Mouse (Mus musculus): ENCODE results near the gene Sept8.
A peak's percentile ranks its signal among the peaks of the same experiment; 100 is the strongest.

DNA sequence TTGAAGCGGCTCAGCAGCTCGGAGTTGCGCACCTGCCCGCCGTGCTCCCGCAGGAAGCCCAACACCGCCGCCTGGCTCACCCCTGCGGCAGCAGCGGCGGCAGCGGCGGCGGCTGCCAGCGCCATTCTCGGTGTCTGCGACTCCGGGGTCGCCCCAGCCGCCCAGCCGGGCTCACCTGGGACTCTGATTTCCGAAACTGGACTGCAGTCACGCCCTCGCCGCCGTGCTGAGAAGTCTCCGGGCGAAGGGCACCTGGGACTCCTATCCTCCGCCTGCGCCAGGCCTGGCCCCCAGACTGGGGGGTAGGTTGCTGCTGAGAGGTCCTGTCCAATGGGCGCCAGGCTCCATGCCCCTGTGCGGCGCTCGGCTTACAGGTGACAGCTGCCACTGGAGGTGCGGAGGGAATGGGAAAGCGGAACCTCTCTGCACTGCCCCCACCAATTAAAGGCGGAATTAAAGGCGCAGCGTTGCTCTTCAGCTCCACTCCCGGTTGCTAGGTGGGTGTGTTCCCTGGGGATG, 39.2 kb upstream of the Sept8 start, which contains the start of the genes Gm9945 and Sowaha:
- 0 out of 2 replicates have a peak, but pooled peaks have one; percentile 6 for TF ChIP-seq CTCF (conservative IDR thresholded peaks at IDR 0.05; ENCODE audit: insufficient read depth, insufficient read length, low read depth, low read length)
- TF ChIP-seq POLR2A (IDR thresholded peaks at IDR 0.05; ENCODE audit: low read depth, low read length), result no peak

All from kidney, adult 2 months (tissue).